Mouse (Mus musculus) heart, embryonic 11.5 days (tissue): ENCODE results near the gene Atp7a. TPM values are rescaled to one million over a fixed set of nuclear protein-coding genes. Genes with fewer than 3 reads are reported as not detected.
"Not testable (repeated sequence)": the region's sequence is repeated elsewhere in the genome, so short reads cannot be mapped to it uniquely, and the experiment has no call there.

Experiments used
- ATAC-seq: fragments of 200-750 bp; cut with Nextera tagmentation; replicated peaks from 2 replicates; pipeline ENCODE4 v1.8.0; 2017; ENCODE audit warnings: moderate library complexity; ENCODE audit not compliant: insufficient number of reproducible peaks, low FRiP score, low TSS enrichment
- H3K27ac ChIP-seq: fragments of 300-500 bp; sonication (generic); 2 replicates; pipeline ENCODE4 v1.5.1; 2014; ENCODE audit warnings: mild to moderate bottlenecking, low read depth, low read length
- H3K27me3 ChIP-seq: fragments of 300-500 bp; sonication (generic); 2 replicates; pipeline ENCODE4 v1.6.1; 2014; ENCODE audit warnings: mild to moderate bottlenecking, low read length, mixed read lengths; ENCODE audit not compliant: control insufficient read depth, insufficient read depth
- H3K36me3 ChIP-seq: fragments of 300-500 bp; sonication (generic); 2 replicates; pipeline ENCODE4 v1.6.1; 2014; ENCODE audit warnings: mild to moderate bottlenecking, low read length, moderate library complexity, mixed read lengths; ENCODE audit not compliant: control insufficient read depth, insufficient read depth
- H3K4me1 ChIP-seq: fragments of 300-500 bp; sonication (generic); 2 replicates; pipeline ENCODE4 v1.6.1; 2014; ENCODE audit warnings: low read length; ENCODE audit not compliant: control insufficient read depth, insufficient read depth
- H3K4me2 ChIP-seq: fragments of 300-500 bp; sonication (generic); 2 replicates; pipeline ENCODE4 v1.6.1; 2014; ENCODE audit warnings: mild to moderate bottlenecking, moderate library complexity
- H3K4me3 ChIP-seq: fragments of 300-500 bp; sonication (generic); 2 replicates; pipeline ENCODE4 v1.5.1; 2014; ENCODE audit warnings: low read depth, low read length
- H3K9ac ChIP-seq: fragments of 300-500 bp; sonication (generic); 2 replicates; pipeline ENCODE4 v1.6.1; 2014; ENCODE audit warnings: mild to moderate bottlenecking, low read depth, low read length, moderate library complexity
- H3K9me3 ChIP-seq: fragments of 300-500 bp; sonication (generic); replicated peaks from 2 replicates; pipeline ENCODE4 v1.6.1; 2016; ENCODE audit warnings: low read length; ENCODE audit not compliant: control insufficient read depth
- WGBS: fragments of 180-500 bp; shearing (Covaris S2); extraction: QIAGEN DNeasy Blood & Tissue Kit; methylation state at CpG from one replicate; pipeline ENCODE4 v1.1.7; 2014; ENCODE audit not compliant: insufficient replicate concordance; 5-methylcytosine and 5-hydroxymethylcytosine counted together
- polyA plus RNA-seq: library from polyadenylated mRNA; unstranded; fragments of >200 nt; fragmentation: Nextera tagmentation; extraction: Ambion mirVana; gene quantifications from 2 replicates; pipeline ENCODE4 v1.2.1, GENCODE M21; 2014

Gene Atp7a
- polyA plus RNA-seq, result 18.2 and 21.8 TPM in 2 replicates

GRCm38 (mm10) chrX:106026418-106027342 is at the start of gene Atp7a:
Atp7a (plus strand) TSS chrX:106027276.
- Histone ChIP-seq H3K27ac (peak within 1 kb of the TSS; percentile 64), H3K4me3 (peak within 1 kb of the TSS; percentile 55), H3K9me3 (no peaks in the 10 kb centered on the region), H3K36me3 (no peaks in the 10 kb centered on the region), H3K4me2 (peak within 1 kb of the TSS; percentile 61), H3K4me1 (no peaks in the 10 kb centered on the region), H3K27me3 (no peaks in the 10 kb centered on the region), H3K9ac (peak within 1 kb of the TSS; percentile 77)
- ATAC-seq, result peak; percentile 97
- WGBS, result 14% methylated on average over 36 of the region's 36 CpGs

GRCm38 (mm10) chrX:106001605-106002004 is 25.5 kb upstream of the Atp7a start:
- 71% methylated on average over 1 of the region's 1 CpGs for WGBS

GRCm38 (mm10) chrX:106010762-106011161 is 16.3 kb upstream of the Atp7a start:
- Histone ChIP-seq H3K27ac (no peak overlapping the region), H3K4me1 (peaks cover 2% of the 10 kb centered on the region; the same call in 1 of the 2 replicates), H3K9ac (peak overlapping the region; percentile 77), H3K4me2 (peak overlapping the region; percentile 60), H3K27me3 (no peaks in the 10 kb centered on the region), H3K4me3 (peak overlapping the region; percentile 55), H3K9me3 (no peaks in the 10 kb centered on the region), H3K36me3 (no peaks in the 10 kb centered on the region)
- WGBS, result 12% methylated on average over 3 of the region's 3 CpGs
- no peak for ATAC-seq

More at GRCm38 (mm10) chrX:106001605-106002004, 25.5 kb upstream of the Atp7a start:
- no peak for ATAC-seq
- no peaks in the 10 kb centered on the region for H3K4me1 ChIP-seq
- H3K27ac ChIP-seq, result no peak overlapping the region
- no peak overlapping the region for H3K4me2 ChIP-seq
- H3K27me3 ChIP-seq, result no peaks in the 10 kb centered on the region
- H3K4me3 ChIP-seq, result no peak overlapping the region
- no peaks in the 10 kb centered on the region for H3K9me3 ChIP-seq
- no peaks in the 10 kb centered on the region for H3K36me3 ChIP-seq
- H3K9ac ChIP-seq, result no peak overlapping the region

DNA sequence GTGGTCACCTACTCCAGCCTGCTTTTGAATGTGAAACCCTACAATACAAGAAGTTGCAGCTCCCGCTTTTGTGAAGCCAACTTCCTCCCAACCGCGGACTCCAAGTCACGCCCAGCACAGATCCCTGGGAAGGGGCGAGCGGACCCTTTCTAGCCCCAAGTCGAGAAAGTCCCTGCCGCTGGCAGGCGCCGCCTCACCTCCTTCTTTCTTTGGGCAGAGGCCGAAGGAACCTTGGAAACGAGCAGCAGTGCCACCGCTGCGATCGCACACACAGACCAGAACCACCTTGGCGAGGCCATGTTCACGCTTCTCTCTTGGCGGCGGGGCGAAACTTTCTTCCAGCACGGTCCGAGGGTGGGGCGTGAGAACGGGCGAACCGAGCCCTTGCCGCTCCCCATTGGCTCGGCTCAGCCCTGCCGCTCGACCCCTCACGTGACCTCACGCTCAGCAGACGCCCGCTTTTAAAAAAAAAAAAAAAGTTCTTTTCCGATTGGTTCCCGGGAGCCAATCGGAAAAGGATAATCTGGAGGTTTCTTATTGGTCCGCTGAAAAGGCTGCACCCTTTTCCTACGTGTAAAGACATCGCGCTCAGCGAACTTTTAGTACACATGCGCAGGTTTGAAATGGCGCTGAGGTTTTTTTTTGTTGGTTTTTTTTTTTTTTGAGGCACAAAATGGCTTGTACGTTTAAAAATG is 15.5 kb upstream of the Atp7a start, which contains the start of gene Magt1:
Gene Magt1, minus strand, starts transcription at position 442 of the 695 bp plus-strand sequence.
- peak; percentile 92 for ATAC-seq
- no peaks in the 10 kb centered on the region for H3K27me3 ChIP-seq
- H3K9ac ChIP-seq, result peak within 1 kb of the TSS; percentile 77
- no peaks in the 10 kb centered on the region for H3K36me3 ChIP-seq
- H3K4me3 ChIP-seq, result peak within 1 kb of the TSS; percentile 55
- peak within 1 kb of the TSS; percentile 86 for H3K27ac ChIP-seq
- WGBS, result 14% methylated on average over 44 of the region's 45 CpGs
- no peaks in the 10 kb centered on the region for H3K9me3 ChIP-seq
- peaks cover 2% of the 10 kb centered on the region; the same call in 1 of the 2 replicates for H3K4me1 ChIP-seq
- peak within 1 kb of the TSS; percentile 60 for H3K4me2 ChIP-seq

DNA sequence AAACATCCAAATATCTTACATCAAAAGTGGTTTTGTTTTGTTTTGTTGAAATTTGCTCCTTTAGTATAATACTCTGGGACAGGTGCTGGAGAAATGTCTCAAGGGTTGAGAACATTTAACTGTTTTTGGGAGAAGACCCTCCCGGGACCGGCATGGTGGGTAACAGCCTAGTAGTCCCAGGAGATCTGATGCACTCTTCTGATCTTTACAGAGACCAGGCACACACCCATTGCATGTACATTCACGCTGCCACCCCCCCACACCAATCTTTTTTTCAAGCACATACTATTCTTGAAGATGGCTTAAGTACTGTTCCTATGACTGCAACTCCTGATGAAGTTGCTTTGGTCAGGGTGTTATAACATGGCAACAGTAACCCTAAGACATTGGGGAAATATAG is 14.5 kb upstream of the Atp7a start:
- Histone ChIP-seq H3K27me3 (no peaks in the 10 kb centered on the region), H3K4me1 (peaks cover 2% of the 10 kb centered on the region; the same call in 1 of the 2 replicates), H3K4me3 (peak overlapping the region; percentile 55; the same call in 1 of the 2 replicates), H3K36me3 (no peaks in the 10 kb centered on the region), H3K9ac (no peak overlapping the region; the same call in 1 of the 2 replicates), H3K27ac (peak overlapping the region; percentile 78), H3K9me3 (no peaks in the 10 kb centered on the region), H3K4me2 (peak overlapping the region; percentile 59)
- 67% methylated on average over 3 of the region's 3 CpGs for WGBS
- ATAC-seq, result no peak

DNA sequence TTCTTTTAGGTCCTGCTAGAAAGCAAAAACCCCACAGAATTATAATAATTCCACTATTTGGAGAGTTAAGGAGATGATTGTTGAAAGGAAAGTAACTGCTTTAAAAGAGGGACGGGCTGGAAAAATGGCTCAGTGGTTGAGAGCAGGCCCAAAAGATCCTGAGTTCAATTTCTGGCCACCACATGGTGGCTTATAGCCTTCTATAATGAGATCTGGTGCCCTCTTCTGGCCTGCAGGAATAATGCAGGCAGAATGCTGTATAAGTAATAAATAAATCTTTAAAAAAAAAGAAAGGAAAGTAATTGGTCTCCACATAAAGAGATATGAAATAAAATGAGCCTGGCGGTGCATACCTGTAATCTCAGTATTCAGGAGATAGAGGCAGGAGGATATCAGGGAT is 13.9 kb upstream of the Atp7a start:
- Histone ChIP-seq H3K9me3 (no peaks in the 10 kb centered on the region), H3K36me3 (no peaks in the 10 kb centered on the region), H3K27me3 (no peaks in the 10 kb centered on the region), H3K27ac (no peak overlapping the region), H3K4me2 (no peak overlapping the region), H3K4me3 (no peak overlapping the region), H3K4me1 (peaks cover 2% of the 10 kb centered on the region; the same call in 1 of the 2 replicates), H3K9ac (no peak overlapping the region)
- no peak for ATAC-seq
- 15% methylated on average over 2 of the region's 2 CpGs for WGBS

DNA sequence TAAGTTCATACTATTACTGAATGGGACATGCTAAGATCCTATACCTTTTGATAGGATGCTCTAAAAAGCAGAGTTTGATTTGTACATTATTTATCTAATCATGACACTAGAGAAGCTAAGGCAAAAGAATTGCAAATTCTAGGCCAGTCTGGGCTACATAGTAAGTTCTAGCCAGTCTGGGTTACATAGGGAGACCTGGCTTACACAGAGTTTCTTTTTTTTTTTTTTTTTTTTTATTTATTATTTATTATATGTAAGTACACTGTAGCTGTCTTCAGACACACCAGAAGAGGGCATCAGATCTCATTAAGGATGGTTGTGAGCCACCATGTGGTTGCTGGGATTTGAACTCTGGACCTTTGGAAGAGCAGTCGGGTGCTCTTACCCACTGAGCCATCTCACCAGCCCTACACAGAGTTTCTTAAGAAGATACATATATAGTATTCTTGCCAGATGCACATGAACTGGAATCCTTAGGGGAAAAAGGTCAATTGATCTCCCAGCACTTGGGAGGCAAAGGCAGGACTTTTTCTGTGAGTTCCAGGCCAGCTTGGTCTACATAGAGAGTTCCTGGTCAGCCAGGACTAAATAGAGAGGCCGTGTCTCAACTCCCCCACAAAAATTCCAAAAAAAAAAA is 12.2 kb upstream of the Atp7a start:
- not testable (repeated sequence) for ATAC-seq, H3K4me1 ChIP-seq, H3K27me3 ChIP-seq, H3K27ac ChIP-seq, H3K9ac ChIP-seq, H3K4me3 ChIP-seq, H3K36me3 ChIP-seq, H3K9me3 ChIP-seq
- WGBS, result 70% methylated on average over 2 of the region's 2 CpGs
- peak overlapping the region; percentile 37 for H3K4me2 ChIP-seq
